Mouse (Mus musculus) lung, embryonic 14.5 days (tissue): ENCODE data around the gene Dcaf10. TPM values are rescaled to one million over a fixed set of nuclear protein-coding genes. Genes with fewer than 3 reads are reported as not detected.

Experiments
- ATAC-seq: fragments of 200-750 bp; cut with Nextera tagmentation; 2 replicates; pipeline ENCODE4 v1.8.0; 2017; ENCODE audit warnings: mild to moderate bottlenecking, moderate TSS enrichment, moderate library complexity; ENCODE audit not compliant: insufficient read depth
- DNase-seq: peaks from one replicate; pipeline ENCODE4 v3.0.0-alpha.2; 2015
- H3K27ac ChIP-seq: fragments of 300-500 bp; sonication (generic); 2 replicates; pipeline ENCODE4 v1.5.1; 2014; ENCODE audit warnings: low read depth, mild to moderate bottlenecking, moderate library complexity
- H3K27me3 ChIP-seq: fragments of 300-500 bp; sonication (generic); 2 replicates; pipeline ENCODE4 v1.6.1; 2014; ENCODE audit warnings: low read length, control low read depth; ENCODE audit not compliant: insufficient read depth
- H3K36me3 ChIP-seq: fragments of 300-500 bp; sonication (generic); 2 replicates; pipeline ENCODE4 v1.6.1; 2014; ENCODE audit warnings: control low read depth; ENCODE audit not compliant: insufficient read depth
- H3K4me1 ChIP-seq: fragments of 300-500 bp; sonication (generic); 2 replicates; pipeline ENCODE4 v1.6.1; 2014; ENCODE audit warnings: antibody characterized with exemption, control low read depth; ENCODE audit not compliant: insufficient read depth
- H3K4me2 ChIP-seq: fragments of 300-500 bp; sonication (generic); 2 replicates; pipeline ENCODE4 v1.6.1; 2014; ENCODE audit warnings: mild to moderate bottlenecking
- H3K4me3 ChIP-seq: fragments of 300-500 bp; sonication (generic); 2 replicates; pipeline ENCODE4 v1.5.1; 2014; ENCODE audit warnings: low read depth, low read length
- H3K9ac ChIP-seq: fragments of 300-500 bp; sonication (generic); 2 replicates; pipeline ENCODE4 v1.6.1; 2014
- H3K9me3 ChIP-seq: fragments of 300-500 bp; sonication (generic); 2 replicates; pipeline ENCODE4 v1.6.1; 2016; ENCODE audit warnings: low read depth, low read length, control low read depth
- CTCF ChIP-seq: IDR thresholded peaks from 2 replicates; pipeline ENCODE4 v1.5.1; 2016; ENCODE audit warnings: antibody characterized with exemption, low read depth
- WGBS: fragments of 180-500 bp; shearing (Covaris S2); extraction: QIAGEN DNeasy Blood & Tissue Kit; methylation state at CpG from one replicate; pipeline ENCODE4 v1.1.7; 2014; 5-methylcytosine and 5-hydroxymethylcytosine counted together
- polyA plus RNA-seq: library from polyadenylated mRNA; unstranded; fragments of >200 nt; fragmentation: Nextera tagmentation; extraction: Ambion mirVana; gene quantifications from 2 replicates; pipeline ENCODE4 v1.2.1, GENCODE M21; 2014

Dcaf10 gene
- polyA plus RNA-seq, result 18.8 and 18.9 TPM in 2 replicates

GRCm38 (mm10) chr4:45341669-45342249, at the start of gene Dcaf10:
Gene Dcaf10 (plus strand): TSS chr4:45342101.
- TF ChIP-seq CTCF, result peak; percentile 64

DNA sequence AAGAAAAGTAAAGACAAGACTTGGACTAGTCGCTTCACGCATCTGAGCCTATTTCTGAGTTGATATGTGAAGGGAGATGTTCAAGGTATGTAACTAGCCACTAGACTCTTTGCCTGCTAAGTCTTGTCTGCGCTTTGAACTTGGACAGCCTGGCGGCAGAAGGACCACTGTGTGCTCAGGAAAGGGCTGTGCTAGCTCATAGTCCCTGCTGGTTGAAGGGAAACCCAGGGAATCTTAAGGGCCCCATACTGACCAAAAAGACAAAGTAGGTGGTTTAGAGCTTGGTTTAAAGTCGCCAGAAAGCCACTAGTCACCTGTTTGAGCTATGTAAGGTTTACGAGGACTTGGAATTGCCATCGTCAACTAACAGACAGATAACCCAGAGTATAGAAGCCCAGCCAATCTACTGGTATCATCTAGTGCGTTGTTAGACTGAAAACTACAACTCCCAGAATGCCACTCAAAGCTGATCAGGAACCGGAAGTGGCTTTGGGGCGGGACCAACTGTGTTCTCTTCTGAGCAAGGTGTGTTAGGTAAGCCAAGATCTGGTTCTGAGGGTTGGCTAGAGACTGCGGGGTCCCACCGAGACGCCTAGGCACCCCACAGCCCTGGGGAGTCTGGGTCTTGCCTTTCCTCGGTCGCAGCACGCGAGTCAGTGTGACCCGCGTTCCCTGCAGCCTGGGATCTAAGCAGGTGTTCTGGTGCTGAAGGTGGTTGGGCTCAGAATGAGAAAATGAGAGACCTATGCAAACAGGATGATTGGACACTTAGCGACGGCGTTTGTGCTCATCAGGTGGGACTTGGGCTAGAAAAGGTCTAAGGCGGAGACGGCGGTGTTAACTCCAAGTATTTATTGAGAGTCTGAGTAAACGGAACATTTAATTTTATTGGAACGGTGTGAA, 45.0 kb upstream of the Dcaf10 start, which contains the start of gene Trmt10b:
Gene Trmt10b (plus strand): TSS at position 466 of the 903 bp plus-strand sequence.
- Histone ChIP-seq H3K27me3 (no peaks in the 10 kb centered on the region), H3K9me3 (no peaks in the 10 kb centered on the region), H3K36me3 (peaks cover 18% of the 10 kb centered on the region; the same call in 1 of the 2 replicates), H3K27ac (no peak within 1 kb of the TSS), H3K9ac (peak within 1 kb of the TSS; percentile 69), H3K4me2 (peak within 1 kb of the TSS; percentile 83), H3K4me3 (peak within 1 kb of the TSS; percentile 74), H3K4me1 (0 out of 2 replicates have a peak, but pooled peaks cover 7% of the 10 kb centered on the region)
- DNase-seq, result peak; percentile 89
- 18% methylated on average over 27 of the region's 27 CpGs for WGBS
- ATAC-seq, result peak; percentile 88
- no peak for TF ChIP-seq CTCF

More at GRCm38 (mm10) chr4:45341669-45342249, at the start of gene Dcaf10:
- peaks cover 15% of the 10 kb centered on the region; the same call in 1 of the 2 replicates for H3K36me3 ChIP-seq
- no peaks in the 10 kb centered on the region for H3K27me3 ChIP-seq
- peak within 1 kb of the TSS; percentile 83 for H3K4me3 ChIP-seq
- H3K9me3 ChIP-seq, result no peaks in the 10 kb centered on the region
- peak; percentile 96 for DNase-seq
- peak; percentile 95 for ATAC-seq
- H3K4me1 ChIP-seq, result peaks cover 11% of the 10 kb centered on the region
- peak within 1 kb of the TSS; percentile 79 for H3K4me2 ChIP-seq
- under 1% methylated on average over 42 of the region's 42 CpGs for WGBS
- peak within 1 kb of the TSS; percentile 93 for H3K9ac ChIP-seq
- H3K27ac ChIP-seq, result peak within 1 kb of the TSS; percentile 98

DNA sequence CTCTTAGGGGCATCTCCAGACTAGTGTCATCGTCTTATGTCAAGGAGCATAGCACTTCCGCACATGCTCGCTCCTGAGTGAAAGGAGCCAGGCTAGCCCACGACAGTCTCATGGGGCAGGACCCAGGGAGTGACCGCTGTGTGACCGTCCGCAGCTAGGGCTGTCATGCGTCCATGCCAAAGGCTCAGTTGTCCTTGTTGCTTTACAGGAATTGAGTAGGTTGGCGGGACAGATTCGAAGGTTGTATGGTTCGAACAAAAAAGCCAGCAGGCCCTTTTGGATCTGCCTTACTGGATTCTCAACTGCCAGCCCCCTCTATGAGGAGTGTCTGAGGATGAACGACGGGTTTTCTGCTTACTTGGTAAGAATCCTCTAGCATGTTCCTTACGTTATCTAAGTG, 36.4 kb upstream of the Dcaf10 start:
- H3K4me2 ChIP-seq, result no peak overlapping the region
- no peak overlapping the region for H3K27ac ChIP-seq
- TF ChIP-seq CTCF, result no peak
- no peaks in the 10 kb centered on the region for H3K9me3 ChIP-seq
- DNase-seq (no peak), ATAC-seq (no peak)
- no peaks in the 10 kb centered on the region for H3K4me1 ChIP-seq
- 95% methylated on average over 14 of the region's 14 CpGs for WGBS
- no peaks in the 10 kb centered on the region for H3K27me3 ChIP-seq
- peaks cover 45% of the 10 kb centered on the region for H3K36me3 ChIP-seq
- no peak overlapping the region for H3K4me3 ChIP-seq
- no peak overlapping the region for H3K9ac ChIP-seq

GRCm38 (mm10) chr4:45308046-45308445, 33.9 kb upstream of the Dcaf10 start:
- no peaks in the 10 kb centered on the region for H3K9me3 ChIP-seq
- 33% methylated on average over 11 of the region's 11 CpGs for WGBS
- DNase-seq (peak; percentile 58), ATAC-seq (no peak)
- no peaks in the 10 kb centered on the region for H3K4me1 ChIP-seq
- H3K4me2 ChIP-seq, result no peak overlapping the region
- H3K27me3 ChIP-seq, result no peaks in the 10 kb centered on the region
- H3K9ac ChIP-seq, result no peak overlapping the region
- H3K36me3 ChIP-seq, result peaks cover 23% of the 10 kb centered on the region
- H3K27ac ChIP-seq, result no peak overlapping the region
- H3K4me3 ChIP-seq, result no peak overlapping the region
- peak; percentile 70 for TF ChIP-seq CTCF

DNA sequence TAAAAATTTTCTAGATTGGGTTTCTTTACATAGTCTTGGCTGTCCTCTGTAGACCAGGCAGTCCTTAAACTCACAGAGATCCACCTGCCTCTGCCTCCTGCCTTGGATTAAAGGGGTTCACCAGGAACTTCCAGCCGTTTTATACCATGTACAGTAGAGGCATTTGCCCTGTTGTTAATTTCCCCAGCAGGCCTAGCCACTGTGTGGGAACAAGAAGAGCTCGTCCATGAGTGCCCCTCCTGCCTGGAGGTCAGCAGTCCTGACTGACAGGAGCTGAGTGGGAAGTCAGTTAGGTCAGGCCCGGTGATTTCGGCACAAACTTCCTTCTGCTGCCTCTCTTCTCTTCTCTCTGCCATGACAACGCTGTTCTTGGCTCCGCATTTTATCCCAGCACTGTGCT, 33.3 kb upstream of the Dcaf10 start:
- no peak for TF ChIP-seq CTCF
- H3K27ac ChIP-seq, result no peak overlapping the region
- H3K36me3 ChIP-seq, result peaks cover 22% of the 10 kb centered on the region
- DNase-seq (no peak), ATAC-seq (no peak)
- no peak overlapping the region for H3K4me3 ChIP-seq
- no peak overlapping the region for H3K9ac ChIP-seq
- H3K4me2 ChIP-seq, result no peak overlapping the region
- H3K9me3 ChIP-seq, result no peaks in the 10 kb centered on the region
- H3K4me1 ChIP-seq, result no peaks in the 10 kb centered on the region
- WGBS, result 80% methylated on average over 6 of the region's 6 CpGs
- no peaks in the 10 kb centered on the region for H3K27me3 ChIP-seq

- H3K4me2 ChIP-seq, result no peak overlapping the region
- no peak overlapping the region for H3K4me3 ChIP-seq
- H3K36me3 ChIP-seq, result peaks cover 33% of the 10 kb centered on the region
- no peak for DNase-seq
- 94% methylated on average over 2 of the region's 2 CpGs for WGBS
- H3K9ac ChIP-seq, result no peak overlapping the region
- H3K27ac ChIP-seq, result no peak overlapping the region
- TF ChIP-seq CTCF, result no peak
- ATAC-seq, result no peak
- H3K27me3 ChIP-seq, result no peaks in the 10 kb centered on the region
- no peaks in the 10 kb centered on the region for H3K9me3 ChIP-seq
- H3K4me1 ChIP-seq, result no peaks in the 10 kb centered on the region
These were observed 30.8 kb upstream of the Dcaf10 start for GRCm38 (mm10) chr4:45311056-45311455.
